Mouse (Mus musculus) hindbrain, postnatal 0 days (tissue): ENCODE data around the gene Tcam1. TPM values are rescaled to one million over a fixed set of nuclear protein-coding genes. Genes with fewer than 3 reads are reported as not detected.
A peak's percentile ranks its signal among the peaks of the same experiment; 100 is the strongest.

Experiments used
- ATAC-seq: fragments of 200-750 bp; cut with Nextera tagmentation; 2 replicates; pipeline ENCODE4 v1.8.0; 2017; ENCODE audit warnings: mild to moderate bottlenecking, moderate TSS enrichment, moderate library complexity
- DNase-seq: peaks from one replicate; pipeline ENCODE4 v3.0.0-alpha.2; 2015; ENCODE audit warnings: low spot score
- H3K27ac ChIP-seq: fragments of 300-500 bp; sonication (generic); 2 replicates; pipeline ENCODE4 v1.5.1; 2014; ENCODE audit warnings: mild to moderate bottlenecking
- H3K27me3 ChIP-seq: fragments of 300-500 bp; sonication (generic); 2 replicates; pipeline ENCODE4 v1.6.1; 2014; ENCODE audit warnings: low read length, mixed read lengths; ENCODE audit not compliant: insufficient read depth
- H3K36me3 ChIP-seq: fragments of 300-500 bp; sonication (generic); 2 replicates; pipeline ENCODE4 v1.6.1; 2014; ENCODE audit warnings: low read length, mixed read lengths; ENCODE audit not compliant: insufficient read depth
- H3K4me1 ChIP-seq: fragments of 300-500 bp; sonication (generic); 2 replicates; pipeline ENCODE4 v1.6.1; 2014; ENCODE audit warnings: antibody characterized with exemption, low read length, mixed read lengths; ENCODE audit not compliant: insufficient read depth
- H3K4me2 ChIP-seq: fragments of 300-500 bp; sonication (generic); 2 replicates; pipeline ENCODE4 v1.6.1; 2014; ENCODE audit warnings: low read depth, mild to moderate bottlenecking, low read length, moderate library complexity, mixed read lengths
- H3K4me3 ChIP-seq: fragments of 300-500 bp; sonication (generic); 2 replicates; pipeline ENCODE4 v1.5.1; 2014; ENCODE audit warnings: low read length
- H3K9ac ChIP-seq: fragments of 300-500 bp; sonication (generic); replicated peaks from 2 replicates; pipeline ENCODE4 v1.6.1; 2014; ENCODE audit warnings: mild to moderate bottlenecking, low read length, moderate library complexity, mixed read lengths
- H3K9me3 ChIP-seq: fragments of 300-500 bp; sonication (generic); 2 replicates; pipeline ENCODE4 v1.6.1; 2016; ENCODE audit warnings: low read length, mixed read lengths
- CTCF ChIP-seq: IDR thresholded peaks from 2 replicates; pipeline ENCODE4 v1.5.1; 2016; ENCODE audit warnings: antibody characterized with exemption, control low read depth, low read depth
- WGBS: fragments of 180-500 bp; shearing (Covaris S2); extraction: QIAGEN DNeasy Blood & Tissue Kit; methylation state at CpG from one replicate; pipeline ENCODE4 v1.1.7; 2014; 5-methylcytosine and 5-hydroxymethylcytosine counted together
- polyA plus RNA-seq: library from polyadenylated mRNA; unstranded; fragments of >200 nt; fragmentation: Nextera tagmentation; extraction: Ambion mirVana; gene quantifications from 2 replicates; pipeline ENCODE4 v1.2.1, GENCODE M21; 2015
- total RNA-seq: library from RNA; depleted of rRNA; stranded (reverse); fragments of >200 nt; gene quantifications from 2 replicates; pipeline ENCODE4 v1.2.3, GENCODE M21; 2014

The Tcam1 gene
- total and polyA plus RNA-seq, 2 experiments from 2014 or later: 0.05 to 0.19 TPM

DNA sequence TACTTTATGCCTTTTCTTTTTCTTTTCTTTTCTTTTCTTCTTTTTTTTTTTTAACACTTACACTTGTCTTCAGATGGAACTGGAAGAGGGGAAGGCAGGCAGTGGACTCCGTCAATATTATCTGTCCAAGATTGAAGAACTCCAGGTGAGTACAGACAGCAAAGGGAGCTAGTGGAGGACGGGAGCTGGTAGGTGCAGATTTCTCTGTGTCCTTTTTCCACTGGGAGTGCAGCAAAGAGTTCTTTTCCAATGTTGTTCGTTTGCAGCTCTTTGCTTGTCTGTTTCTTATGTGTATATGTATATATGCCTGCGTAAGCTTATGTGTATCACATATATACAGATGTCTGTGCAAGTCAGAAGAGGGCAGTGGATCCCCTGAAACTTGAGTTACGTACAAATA lies 19.7 kb upstream of the Tcam1 start:
- WGBS: 71% methylated on average over 5 of the region's 5 CpGs
- H3K9me3 ChIP-seq: no peaks in the 10 kb centered on the region
- peaks cover 5% of the 10 kb centered on the region for H3K4me1 ChIP-seq
- peak overlapping the region; percentile 91 for H3K4me2 ChIP-seq
- peak overlapping the region; percentile 61 for H3K4me3 ChIP-seq
- no peak overlapping the region for H3K27ac ChIP-seq
- no peaks in the 10 kb centered on the region for H3K27me3 ChIP-seq
- TF ChIP-seq CTCF: no peak
- H3K9ac ChIP-seq: peak overlapping the region; percentile 74
- peaks cover 30% of the 10 kb centered on the region for H3K36me3 ChIP-seq
- DNase-seq (no peak), ATAC-seq (no peak)

DNA sequence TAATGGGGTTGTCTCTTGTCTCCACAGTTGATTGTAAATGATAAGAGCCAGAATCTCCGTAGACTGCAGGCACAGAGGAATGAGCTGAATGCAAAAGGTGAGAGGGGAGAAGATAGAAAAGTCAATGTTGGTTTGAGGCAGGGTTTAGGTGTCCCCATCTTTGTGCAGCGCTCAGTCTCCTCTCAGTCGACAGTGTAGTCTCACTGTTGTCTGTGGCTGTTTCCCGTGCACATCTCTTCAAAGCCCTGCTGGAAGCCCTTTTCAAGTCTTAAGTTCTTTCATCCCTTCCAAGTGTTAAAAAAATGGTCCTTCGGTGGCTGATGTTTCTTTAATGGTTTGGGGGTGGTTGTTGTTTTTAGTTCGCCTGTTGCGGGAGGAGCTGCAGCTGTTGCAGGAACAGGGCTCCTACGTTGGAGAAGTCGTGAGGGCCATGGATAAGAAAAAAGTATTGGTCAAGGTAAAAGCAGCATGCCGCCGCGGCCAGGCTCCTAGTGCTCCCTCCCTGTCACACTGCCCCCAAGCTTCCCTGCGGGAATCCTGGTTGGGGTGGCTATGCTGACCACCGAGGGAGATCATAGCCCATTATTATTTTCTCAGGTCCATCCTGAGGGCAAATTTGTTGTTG lies 15.5 kb upstream of the Tcam1 start:
- WGBS: 86% methylated on average over 14 of the region's 14 CpGs

DNA sequence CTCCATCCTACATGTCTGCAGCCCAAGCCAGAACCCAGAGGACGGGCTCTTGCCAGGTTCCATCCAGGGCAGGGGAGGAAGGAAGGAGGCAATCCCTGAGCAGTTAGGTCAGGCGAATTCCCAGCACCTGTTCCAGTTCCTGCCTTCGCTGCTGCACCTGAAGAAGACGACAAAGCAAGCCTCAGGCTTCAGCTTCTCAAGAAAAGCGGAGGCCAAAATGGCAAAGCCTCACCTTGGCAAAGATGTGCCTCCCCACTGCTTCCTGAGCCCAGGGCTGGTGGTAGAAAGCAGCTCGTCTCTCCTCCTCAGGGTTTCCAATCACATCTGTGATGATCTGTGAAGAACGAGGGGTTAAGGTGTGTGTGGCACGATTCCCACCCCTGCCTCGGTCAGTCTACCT lies 12.5 kb upstream of the Tcam1 start:
- Histone ChIP-seq H3K27ac (no peak overlapping the region), H3K4me2 (no peak overlapping the region), H3K27me3 (no peaks in the 10 kb centered on the region), H3K4me3 (no peak overlapping the region), H3K4me1 (peaks cover 14% of the 10 kb centered on the region), H3K9ac (no peak overlapping the region), H3K9me3 (no peaks in the 10 kb centered on the region), H3K36me3 (peaks cover 52% of the 10 kb centered on the region)
- 90% methylated on average over 9 of the region's 9 CpGs for WGBS
- ATAC-seq (no peak), DNase-seq (no peak)
- no peak for TF ChIP-seq CTCF

More for the DNA sequence above, 15.5 kb upstream of the Tcam1 start:
- DNase-seq: no peak
- no peak overlapping the region for H3K27ac ChIP-seq
- peaks cover 48% of the 10 kb centered on the region for H3K36me3 ChIP-seq
- peaks cover 5% of the 10 kb centered on the region for H3K4me1 ChIP-seq
- TF ChIP-seq CTCF: no peak
- no peaks in the 10 kb centered on the region for H3K27me3 ChIP-seq
- no peak overlapping the region for H3K4me2 ChIP-seq
- no peak for ATAC-seq
- no peaks in the 10 kb centered on the region for H3K9me3 ChIP-seq
- no peak overlapping the region for H3K9ac ChIP-seq
- H3K4me3 ChIP-seq: no peak overlapping the region

DNA sequence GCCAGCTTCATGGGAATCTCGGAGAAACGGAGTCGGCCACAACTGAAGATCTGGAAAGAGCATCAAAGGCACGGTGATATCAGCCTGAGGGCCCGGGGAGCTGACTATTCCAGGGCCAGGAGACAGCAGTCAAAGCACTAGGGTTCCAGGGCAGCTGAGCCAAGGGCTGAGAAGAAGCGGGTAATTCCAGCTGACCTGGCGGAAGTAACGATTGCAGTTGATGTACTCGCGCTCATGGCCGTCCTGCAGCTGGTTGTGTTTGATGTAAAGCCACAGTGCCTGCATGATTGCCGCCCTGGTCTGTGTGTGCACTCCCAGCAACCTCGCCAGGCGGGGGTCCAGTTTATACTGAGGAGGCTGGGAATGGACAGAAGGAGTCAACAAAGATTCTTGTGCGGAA lies 11.5 kb upstream of the Tcam1 start:
- Histone ChIP-seq H3K27ac (no peak overlapping the region), H3K9ac (no peak overlapping the region), H3K4me1 (peaks cover 15% of the 10 kb centered on the region), H3K9me3 (no peaks in the 10 kb centered on the region), H3K4me3 (no peak overlapping the region), H3K36me3 (peaks cover 52% of the 10 kb centered on the region), H3K27me3 (no peaks in the 10 kb centered on the region), H3K4me2 (no peak overlapping the region)
- ATAC-seq: no peak
- no peak for TF ChIP-seq CTCF
- no peak for DNase-seq
- WGBS: 91% methylated on average over 15 of the region's 15 CpGs

DNA sequence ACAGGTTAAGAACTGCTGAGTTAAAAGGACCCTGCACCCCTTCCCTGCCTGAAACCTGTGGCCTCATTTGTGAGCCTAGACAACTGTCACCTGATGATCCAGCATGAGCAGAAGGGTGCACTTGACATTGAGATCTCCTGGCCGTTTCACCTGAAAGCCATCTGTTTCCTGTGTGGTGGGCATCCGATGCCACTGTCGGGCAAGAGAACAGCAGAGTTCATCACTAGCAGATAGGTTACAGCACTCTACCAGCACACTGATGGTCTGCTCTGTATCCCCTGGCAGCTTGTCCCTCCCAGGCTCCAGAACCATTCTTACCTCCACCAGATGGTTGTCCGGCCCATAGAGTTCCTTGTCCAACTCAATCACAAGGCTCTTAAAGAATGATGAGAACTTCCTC lies 10.9 kb upstream of the Tcam1 start:
- H3K27ac ChIP-seq: no peak overlapping the region
- no peaks in the 10 kb centered on the region for H3K27me3 ChIP-seq
- H3K9ac ChIP-seq: no peak overlapping the region
- ATAC-seq: no peak
- no peak for DNase-seq
- peaks cover 20% of the 10 kb centered on the region for H3K4me1 ChIP-seq
- H3K4me3 ChIP-seq: no peak overlapping the region
- H3K9me3 ChIP-seq: no peaks in the 10 kb centered on the region
- H3K36me3 ChIP-seq: peaks cover 52% of the 10 kb centered on the region
- 91% methylated on average over 4 of the region's 4 CpGs for WGBS
- TF ChIP-seq CTCF: no peak
- H3K4me2 ChIP-seq: no peak overlapping the region

DNA sequence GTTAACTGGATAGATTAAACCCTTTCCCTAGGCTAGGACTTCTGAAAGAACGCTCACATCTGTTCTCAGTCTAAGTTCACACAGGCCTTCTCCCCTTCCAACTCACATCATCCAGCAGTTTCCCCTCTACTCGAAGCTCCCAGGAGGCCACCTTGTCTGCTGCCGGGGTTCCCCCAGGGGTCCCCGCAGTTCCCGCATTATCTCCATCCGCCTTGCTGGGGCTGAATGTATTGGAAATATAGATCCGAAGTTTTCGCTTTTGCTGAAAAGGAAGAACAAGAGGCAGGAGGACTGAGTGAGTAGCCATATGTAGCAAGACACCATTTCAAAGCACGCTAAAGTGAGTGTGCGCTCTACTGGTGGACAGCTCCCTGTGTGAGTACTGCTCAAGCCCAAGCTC lies 10.0 kb upstream of the Tcam1 start:
- peaks cover 51% of the 10 kb centered on the region for H3K36me3 ChIP-seq

DNA sequence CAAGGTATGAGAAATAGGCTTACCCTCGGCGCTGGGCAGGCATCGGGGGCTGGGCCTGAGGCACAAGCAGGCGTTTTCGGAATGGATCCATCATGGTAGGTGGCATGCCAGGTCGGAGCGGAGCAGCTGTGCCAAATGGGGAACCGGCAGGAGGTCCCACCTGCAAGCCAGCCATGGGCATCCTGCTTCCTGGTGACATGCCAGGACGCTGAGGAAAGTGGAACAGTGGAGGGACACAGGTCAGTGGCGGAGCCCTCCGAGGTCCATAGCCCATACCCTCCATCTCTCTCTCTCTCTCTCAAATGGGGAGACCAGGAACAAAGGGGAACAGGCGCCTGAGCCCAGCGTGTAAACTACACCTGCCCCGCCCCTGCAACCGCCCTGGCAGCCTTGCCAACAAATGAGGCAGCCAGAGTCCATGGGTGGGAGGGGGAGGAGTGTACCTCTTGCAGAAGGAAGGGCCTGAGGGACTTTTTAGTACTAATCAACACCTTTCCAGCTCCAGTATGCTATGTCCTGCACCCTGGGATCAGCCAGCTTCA lies 9.1 kb upstream of the Tcam1 start:
- Histone ChIP-seq H3K27me3 (no peaks in the 10 kb centered on the region), H3K27ac (peak overlapping the region; percentile 76), H3K36me3 (peaks cover 42% of the 10 kb centered on the region), H3K4me2 (peak overlapping the region; percentile 33; the same call in 1 of the 2 replicates), H3K9ac (peak overlapping the region; percentile 33; the same call in 1 of the 2 replicates), H3K4me3 (0 out of 2 replicates have a peak overlapping the region, but pooled peaks have one; percentile 2), H3K4me1 (peaks cover 30% of the 10 kb centered on the region), H3K9me3 (no peaks in the 10 kb centered on the region)
- ATAC-seq (peak; percentile 37), DNase-seq (peak; percentile 50)
- no peak for TF ChIP-seq CTCF
- WGBS: 50% methylated on average over 15 of the region's 15 CpGs

More for the DNA sequence above, 10.0 kb upstream of the Tcam1 start:
- no peak overlapping the region for H3K9ac ChIP-seq
- H3K4me2 ChIP-seq: 0 out of 2 replicates have a peak overlapping the region, but pooled peaks have one; percentile 33
- H3K4me3 ChIP-seq: no peak overlapping the region
- 0 out of 2 replicates have a peak overlapping the region, but pooled peaks have one; percentile 76 for H3K27ac ChIP-seq
- peaks cover 26% of the 10 kb centered on the region for H3K4me1 ChIP-seq
- WGBS: 91% methylated on average over 10 of the region's 10 CpGs
- no peaks in the 10 kb centered on the region for H3K27me3 ChIP-seq
- no peak for TF ChIP-seq CTCF
- H3K9me3 ChIP-seq: no peaks in the 10 kb centered on the region
- DNase-seq: no peak
- ATAC-seq: no peak
